Mouse (Mus musculus) telencephalon, adult 2 months (tissue): ENCODE data around the gene Ttc16.

Experiments
- DNase-seq: peaks from one replicate; pipeline ENCODE4 v3.0.0-alpha.2; 2011; ENCODE audit warnings: low read depth, low spot score

Ttc16 gene

DNA sequence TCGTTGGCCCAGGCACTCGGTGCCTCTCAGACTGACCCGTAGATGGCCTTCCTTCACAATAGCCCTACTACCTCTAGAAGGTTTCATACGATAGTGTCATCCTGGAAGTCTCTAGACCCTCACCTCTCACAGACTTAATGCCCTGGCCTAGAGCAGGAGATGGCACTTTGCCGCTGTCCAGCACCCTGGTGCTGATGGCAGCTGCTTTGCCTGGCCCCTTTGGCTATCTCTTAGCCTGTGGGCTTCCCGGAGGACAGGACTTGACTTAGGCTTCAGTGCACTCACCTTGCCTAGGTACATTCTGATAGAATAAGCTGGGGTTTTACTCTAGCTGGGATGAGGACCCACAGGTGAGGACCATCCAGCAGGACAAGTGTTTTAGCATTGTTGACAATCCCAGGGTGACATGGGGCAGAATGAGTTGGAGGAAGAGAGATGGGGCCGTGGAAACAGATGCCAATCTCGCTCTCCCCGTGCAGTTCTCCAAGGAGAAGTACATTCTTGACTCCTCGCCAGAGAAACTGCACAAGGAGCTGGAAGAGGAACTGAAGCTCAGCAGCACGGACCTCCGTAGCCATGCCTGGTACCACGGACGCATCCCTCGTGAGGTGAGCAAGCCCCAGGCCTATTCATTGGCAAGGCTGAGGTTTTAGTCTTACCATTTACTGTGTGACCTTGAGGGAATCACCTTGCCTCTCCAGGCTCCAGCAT is 31.0 kb downstream of the Ttc16 start:
- DNase-seq = no peak

DNA sequence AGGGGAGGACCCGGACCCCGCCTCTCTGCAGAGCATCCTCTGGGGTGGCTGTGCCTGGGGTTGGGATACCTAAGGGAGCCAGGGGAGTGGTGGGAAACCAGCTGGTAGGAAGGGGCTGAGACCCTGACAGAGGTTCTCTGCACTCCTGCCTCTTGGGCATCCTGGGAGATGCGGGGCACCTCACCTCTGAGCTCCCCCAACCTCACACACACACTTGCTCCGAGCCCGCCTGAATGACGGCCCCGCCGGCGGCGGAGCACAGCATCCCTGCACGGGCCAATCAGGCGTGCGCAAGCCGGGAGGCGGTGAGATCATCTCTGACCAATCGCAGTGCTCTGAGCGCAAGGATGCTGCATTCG is 33.3 kb downstream of the Ttc16 start:
- peak; percentile 82 for DNase-seq

DNA sequence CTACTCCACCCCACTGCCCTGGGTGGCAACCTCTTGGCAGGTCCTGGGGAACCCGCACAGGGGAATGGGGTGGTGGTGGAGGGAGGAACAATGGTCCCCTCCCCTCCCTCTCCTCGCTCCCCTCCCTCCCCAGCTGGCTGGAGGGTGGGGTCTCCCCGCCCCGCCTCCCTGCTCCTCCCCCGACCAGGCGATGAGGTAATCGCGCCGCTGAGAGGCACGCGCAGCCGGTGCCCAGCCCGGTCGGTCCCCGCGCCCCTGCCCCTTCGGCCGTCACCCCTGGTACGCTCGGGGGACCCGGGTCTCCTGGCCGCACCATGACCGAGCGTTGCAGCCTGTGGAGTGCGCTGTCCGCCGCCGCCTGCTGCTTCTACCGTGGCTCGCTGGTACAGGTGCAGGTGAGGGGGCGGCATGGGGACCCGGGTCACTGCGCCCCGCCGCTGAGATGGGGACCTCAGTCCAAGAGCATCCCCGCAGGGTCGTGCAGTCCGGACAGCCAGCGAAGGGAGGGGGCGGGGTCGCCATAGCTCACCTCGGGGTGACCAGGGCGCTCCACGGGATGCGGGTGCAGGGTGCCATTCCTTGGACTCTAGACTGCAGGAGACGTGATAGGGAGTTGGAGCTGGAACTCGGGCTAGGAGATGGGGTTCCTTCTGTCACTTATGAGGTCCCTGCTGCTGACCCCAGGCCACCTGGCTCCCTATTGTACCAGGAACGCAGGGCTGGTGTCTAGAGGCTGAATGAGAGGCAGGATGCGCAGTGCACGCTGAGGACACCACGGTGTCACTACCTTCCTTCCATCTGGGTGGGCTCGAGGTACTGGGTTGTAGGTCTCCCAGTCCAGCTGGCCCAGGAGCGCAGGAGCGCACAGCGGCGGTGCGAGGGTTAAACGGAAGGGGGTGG is 33.9 kb downstream of the Ttc16 start:
- no peak for DNase-seq

DNA sequence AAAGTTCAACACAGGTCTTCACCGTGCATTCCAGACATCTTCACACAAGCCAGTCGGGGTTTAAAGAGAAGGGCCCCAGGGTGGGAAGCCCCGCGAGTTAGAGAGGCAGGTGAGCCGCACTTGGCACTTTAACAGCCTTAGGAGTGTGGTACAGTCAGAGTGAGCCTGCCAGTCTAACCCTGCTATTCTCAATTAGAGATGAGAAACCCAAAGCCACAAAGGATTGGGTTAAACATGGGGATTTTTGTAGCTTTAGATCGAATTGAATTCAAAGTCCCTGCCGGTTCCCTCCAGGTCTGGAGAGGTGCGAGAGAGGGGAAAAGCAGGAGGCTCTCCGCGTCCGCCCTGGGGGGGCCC is 34.5 kb downstream of the Ttc16 start, which contains the start of gene 6330409D20Rik:
TSS of gene 6330409D20Rik (minus strand) at position 101 of the 357 bp plus-strand sequence.
- DNase-seq = no peak

DNA sequence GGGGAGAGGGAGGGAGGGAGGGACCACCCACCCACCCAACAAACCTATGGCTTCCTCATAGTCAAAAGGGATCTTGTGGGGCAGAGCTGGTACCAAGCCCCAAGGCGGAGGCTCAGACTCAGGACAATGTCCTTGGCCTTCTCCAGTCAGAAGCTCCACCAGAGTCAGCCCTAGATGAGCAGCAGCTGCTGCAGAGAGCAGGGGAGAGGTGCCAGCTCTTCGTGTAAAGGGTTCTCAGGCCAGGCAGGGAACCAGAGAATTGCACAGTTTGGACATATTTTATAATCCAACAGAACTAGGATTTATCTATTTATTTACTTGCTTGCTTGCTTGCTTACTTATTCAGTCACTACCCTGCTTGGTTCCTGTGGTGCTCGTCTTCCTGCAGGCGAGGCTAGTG is 36.1 kb downstream of the Ttc16 start:
- no peak for DNase-seq

DNA sequence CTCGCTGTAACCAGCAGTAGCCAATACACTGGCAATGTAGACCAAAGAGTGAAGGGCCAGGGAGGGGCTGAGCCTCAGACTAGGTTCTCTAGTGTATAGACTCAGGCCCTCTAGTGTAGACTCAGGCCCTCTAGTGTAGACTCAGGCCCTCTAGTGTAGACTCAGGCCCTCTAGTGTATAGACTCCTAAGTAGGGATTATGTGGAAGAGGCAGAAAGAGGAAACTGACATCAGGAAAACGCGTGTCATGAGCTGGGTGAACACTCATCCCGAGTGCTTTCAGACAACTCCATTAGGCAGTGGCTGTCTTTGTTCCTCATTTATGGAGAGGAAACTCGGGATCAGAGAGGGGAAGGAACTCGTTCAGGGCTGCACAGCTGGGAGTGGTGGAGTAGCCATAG is 38.4 kb downstream of the Ttc16 start:
- DNase-seq = no peak

DNA sequence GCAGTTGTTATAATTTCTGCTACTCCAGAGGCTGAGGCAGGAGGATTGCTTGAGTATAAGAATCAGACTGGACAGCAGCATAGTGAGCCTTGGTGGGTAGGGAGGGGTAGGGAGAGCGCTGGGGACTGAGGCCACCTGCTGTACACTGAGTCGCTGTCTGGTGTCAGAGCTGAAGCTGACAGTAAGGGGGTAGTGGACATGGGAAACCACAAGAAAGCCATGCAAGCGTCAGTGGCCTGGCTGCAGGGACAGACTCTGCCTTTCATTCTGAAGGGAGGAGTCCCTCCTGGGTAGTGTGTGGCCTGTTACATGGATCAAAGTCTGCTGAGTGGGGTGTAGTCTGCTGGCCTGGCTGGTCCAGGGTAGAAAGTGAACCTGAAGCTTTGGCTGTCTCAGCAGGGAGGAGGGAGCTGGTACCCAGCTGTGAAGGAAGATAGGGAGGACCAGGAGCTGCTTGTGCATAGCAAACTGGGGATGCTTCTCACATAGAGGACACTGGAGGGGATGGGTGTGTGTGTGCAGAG is 39.1 kb downstream of the Ttc16 start:
- no peak for DNase-seq

DNA sequence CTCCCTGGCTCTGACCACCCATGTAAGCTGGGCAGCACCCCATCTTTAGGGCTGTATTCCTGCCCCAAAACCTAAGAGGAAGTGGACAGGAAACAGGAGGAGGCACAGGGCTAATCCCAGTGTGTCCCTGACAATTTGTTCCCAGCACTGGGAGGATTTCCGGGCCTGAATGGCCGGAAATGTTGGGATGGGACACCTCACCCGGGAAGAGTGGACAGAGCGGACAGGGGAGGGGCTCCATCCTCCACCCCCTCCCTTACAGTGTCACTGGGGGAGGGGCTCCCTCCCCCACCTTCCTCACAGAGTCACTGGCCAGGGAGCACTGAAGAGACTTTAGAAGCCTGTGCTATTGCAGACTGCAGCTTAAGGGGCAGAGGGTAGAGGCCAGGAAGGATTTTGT is 40.5 kb downstream of the Ttc16 start:
- no peak for DNase-seq

DNA sequence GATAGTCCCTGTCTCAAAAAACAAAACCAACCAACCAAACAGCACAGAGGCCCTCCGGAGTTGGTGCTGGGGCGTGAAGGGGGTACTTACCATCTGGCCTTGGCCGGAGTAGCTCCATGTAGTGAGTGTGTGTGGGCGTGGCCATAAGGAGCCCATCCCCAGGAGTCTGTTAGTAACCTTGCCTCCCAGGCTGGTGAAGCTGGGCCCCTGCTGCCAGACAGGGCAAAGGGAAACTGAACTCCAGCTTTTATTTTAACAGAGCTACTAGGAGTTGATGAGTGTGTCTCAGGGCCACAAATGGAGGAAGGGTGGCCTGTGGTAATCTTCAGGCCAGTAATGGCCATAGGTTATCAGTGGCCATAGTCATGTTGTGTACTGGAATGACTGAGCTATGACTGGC is 41.0 kb downstream of the Ttc16 start:
- DNase-seq = no peak

DNA sequence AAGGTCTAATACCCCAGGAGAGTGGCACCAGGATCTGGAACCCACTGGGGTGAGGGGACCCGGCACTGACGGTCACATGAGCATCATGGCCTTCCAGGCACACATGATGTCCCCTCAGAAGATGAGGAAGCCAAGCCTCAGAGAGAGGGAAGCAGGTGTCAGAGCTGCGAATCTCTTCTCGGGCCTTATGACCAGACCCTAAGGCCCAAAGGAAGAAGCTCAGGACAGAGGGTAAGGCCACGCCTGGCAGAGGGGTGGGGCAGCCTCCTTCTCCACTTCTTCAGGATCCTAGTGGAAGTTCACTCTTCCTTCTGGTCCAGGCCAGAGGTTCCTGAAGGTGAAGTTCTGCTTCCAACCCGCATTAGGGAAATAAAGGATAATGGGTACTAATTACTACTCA is 42.7 kb downstream of the Ttc16 start:
- no peak for DNase-seq

DNA sequence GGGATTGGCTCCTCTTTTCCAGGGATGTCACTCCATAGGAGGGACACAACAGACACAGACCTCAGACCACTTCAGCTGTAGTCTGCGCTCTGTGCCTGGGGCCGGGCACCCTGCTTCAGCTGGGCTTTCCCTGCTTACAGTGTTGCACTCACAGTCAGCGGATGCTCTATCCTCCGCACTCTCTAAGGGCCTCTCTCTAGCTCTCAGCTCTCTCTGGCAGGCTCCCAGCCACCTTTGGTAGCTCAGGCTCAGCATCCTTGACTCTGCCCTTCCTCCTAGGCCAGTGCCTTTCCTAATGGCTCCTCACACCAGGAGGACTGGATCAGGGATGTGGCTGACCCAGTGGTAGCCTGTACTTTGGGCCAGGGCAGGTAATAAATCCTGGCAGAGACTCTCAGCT is 43.5 kb downstream of the Ttc16 start:
- no peak for DNase-seq

DNA sequence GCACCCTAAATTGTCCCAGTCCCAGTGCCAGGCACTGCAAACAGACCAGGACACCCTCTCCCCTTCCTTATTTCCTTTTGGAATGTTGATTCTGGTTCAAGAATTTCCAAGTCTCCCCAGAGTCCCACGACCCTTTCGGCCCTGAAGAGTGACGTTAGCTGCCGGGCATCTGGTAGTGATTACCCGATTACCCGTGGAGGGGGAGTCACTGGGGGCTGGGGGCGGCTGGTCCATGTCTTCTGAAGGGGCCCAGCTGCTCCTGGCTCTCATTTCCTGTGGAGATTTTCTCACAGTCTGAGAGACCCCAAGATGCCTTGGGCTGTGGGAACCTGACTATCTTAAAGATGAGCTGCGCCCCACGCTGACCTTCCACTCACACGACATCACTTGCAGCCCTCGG is 44.6 kb downstream of the Ttc16 start:
- no peak for DNase-seq

DNA sequence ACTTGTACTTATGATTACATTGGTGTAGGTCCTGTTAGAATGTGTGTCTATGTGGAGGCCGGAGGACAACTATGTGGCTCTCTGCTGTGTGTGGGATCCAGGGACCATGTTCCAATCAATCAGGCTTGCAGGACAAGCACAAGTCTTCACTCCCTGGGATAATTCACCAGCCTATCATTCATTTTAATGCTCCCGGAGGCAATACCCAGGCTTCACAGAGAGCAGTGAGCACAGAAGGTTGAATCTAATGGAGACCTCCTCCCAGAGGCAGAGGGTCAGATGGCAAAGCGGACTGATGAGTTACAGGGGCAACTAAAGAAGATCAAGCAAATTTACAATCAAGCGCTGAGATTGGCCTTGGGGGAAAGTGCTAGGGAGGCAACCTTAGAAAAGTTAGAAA is 45.9 kb downstream of the Ttc16 start:
- DNase-seq = no peak

DNA sequence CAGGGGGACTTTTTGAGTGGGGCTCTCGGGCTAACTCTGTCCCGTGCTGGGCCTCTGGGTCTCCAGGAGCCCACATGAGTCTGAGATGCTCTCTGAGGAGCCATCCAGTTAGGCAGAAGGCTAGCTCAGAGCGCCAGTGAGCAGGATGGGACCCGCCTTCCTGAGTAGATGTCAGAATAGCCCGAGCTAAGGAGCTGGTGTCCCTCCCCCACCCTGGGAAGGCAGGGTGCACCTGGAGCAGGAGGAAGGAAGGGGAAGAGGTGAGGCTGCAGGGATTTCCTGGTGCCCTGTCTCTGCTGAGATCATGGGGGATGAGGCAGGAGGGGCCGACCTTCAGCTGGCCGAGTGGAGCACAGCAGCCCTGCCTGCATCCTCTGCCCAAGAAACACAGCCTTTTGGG is 47.0 kb downstream of the Ttc16 start:
- no peak for DNase-seq

DNA sequence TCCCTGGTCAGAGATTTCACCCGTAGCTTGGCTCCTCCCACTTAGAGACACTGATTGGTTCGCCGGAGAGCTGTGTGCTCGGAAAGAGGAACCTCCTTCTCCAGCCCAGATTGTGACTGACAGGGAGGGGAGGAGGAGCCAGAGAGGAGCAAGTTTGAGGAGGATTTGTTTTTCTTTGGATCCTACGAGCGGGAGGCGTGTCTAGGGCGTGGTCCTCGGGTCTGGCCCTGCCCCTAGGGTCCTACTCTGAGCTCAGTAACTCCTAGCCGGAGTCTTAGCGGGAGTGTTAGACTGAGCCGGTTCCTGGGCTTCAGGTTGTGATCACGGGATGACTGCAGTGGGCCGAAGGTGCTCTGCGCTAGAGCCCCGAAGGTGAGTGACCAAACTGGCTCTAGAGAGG is 48.0 kb downstream of the Ttc16 start:
- DNase-seq = peak; percentile 90

DNA sequence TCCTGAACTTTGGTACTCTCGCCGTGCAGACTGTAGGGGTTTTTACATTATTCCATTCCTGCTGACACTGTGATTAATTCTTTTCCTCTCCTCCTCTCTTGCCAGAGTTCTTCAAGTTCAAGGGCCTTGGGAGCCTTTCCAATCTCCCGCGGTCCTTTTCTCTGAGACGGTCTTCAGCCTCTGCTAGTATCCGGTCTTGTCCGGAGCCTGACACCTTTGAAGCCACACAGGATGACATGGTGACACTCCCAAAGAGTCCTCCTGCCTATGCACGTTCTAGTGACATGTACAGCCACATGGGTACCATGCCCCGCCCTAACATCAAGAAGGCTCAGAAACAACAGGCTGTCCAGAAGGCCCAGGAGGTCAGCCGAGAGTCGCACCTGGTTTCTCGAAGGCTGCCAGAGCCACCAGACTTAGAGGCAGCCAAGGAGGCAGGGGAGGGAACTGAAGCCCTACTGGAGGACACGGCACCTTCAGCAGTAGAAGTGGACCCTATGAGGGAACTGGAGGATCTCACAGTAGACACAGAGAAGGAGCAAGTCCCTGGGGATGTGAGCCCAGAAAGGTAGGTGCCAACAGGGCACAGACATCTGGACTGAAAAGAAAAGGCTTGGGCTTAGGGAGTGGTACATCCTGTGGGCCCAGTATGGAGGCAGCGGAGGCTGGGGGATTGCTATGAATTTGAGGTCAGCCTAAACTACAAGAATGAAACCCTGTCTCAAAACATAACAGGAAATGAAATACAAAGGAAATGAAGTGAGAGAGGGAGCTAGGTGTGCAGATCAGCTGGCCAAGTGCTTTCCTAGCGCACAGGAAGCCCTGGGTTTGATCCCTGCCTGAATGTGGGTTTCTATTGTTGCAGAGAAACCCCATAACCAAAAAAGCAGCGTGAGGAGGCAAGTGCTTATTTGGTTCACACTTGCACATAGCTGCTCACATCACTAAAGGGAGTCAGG is 50.3 kb downstream of the Ttc16 start:
- DNase-seq = no peak

DNA sequence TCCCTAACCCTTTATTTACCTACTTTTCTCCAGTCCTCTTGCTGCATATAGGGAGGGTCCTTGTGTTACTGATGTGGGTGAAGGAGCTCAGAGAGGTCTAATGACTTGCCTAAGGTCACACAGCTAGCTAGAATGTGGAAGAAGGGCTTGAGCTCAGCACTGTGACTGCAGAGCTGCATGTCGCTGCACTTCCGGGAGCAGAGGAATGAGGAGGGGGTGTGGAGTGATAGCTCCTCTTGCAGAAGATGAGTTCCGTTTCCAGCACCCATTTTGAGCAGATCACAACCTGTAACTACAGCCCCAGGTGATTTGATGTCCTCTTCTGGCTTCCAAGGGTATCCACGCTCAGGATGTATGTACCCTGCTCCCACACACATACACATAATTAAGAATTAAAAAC is 51.3 kb downstream of the Ttc16 start:
- DNase-seq = no peak

DNA sequence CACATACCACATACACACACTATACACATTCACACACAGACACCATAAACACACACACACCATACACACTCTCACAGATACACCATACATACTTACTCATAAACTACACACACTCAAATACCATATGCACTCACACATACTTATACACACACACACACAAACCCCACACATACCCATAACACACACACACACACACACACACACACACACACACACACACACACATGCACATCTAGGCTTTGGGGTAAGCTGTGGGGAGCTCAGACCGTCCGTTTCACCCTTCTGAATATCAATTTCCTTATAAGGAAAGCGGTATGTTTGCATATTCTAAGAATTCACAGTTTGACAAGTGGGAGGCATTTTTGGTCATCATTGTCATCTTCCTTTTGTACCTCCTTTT is 52.9 kb downstream of the Ttc16 start:
- DNase-seq = no peak

DNA sequence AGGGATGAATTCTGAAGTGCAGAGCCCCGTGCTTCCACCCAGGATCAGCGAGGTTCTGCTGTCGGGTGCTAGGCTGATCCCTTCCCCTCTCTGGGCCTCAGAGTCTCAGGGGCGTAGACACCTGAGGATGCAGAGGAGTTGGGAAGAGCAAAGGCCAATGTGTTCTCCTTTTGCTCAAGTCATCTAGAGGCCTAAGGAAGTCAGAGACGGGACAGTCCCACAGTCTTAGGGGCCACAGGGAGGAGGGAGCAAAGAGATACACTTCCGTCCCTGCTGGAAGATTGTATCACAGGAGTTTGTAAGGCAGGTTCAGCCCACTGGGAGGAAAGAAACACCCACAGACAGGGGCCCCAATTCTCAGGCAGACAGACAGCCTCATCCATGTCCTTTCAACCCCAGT is 53.4 kb downstream of the Ttc16 start:
- DNase-seq = no peak

DNA sequence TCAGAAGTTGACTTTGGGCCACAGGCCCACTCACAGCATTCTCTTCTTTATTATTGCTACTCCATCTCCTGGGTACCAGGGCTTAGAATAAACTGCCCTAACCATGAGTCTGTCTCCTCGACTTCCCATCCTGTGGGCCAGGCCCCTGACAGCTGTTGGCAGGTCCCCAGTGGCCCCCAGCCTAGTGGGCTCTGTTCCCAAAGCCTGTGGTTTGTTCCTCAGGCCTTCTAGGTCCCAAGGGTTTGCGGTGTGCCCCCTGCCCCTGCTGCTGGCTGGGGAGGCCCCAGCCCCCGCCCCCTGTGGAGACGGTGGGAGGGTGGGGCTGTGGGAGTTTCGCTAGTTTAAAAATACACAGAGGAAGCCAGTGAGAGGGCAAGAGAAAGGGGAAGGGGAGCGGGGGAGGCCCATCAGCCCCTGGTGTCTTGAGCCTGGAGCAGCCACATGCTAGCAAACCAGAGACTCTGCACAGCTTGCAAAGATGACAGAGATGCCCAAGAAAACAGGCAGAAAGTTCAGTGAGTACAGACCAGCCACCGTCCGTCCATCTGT is 54.7 kb downstream of the Ttc16 start, which contains the start of gene Sh2d3c:
TSS of gene Sh2d3c (plus strand) at position 375 of the 549 bp plus-strand sequence.
- DNase-seq = no peak

DNA sequence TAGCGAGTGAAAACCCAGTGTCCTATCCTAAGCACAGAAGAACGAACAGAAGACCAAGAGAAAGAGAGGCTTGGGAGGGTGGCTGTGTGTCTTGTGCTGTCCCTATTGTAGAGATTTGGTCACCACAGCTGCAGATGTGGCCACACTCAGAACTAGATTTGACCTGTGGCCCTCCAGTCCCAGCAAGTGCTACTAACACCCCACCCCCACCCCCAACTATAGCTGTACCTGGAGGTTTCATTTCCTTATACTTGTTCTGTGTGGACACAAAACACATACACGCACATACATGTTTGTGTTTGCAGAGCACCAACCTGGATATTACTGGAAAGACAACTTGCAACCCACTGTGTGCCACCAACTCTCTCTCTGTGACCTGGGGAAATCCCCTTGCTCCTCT is 55.4 kb downstream of the Ttc16 start:
- no peak for DNase-seq
